Mouse (Mus musculus) embryonic facial prominence, embryonic 15.5 days (tissue): ENCODE data around the gene Tstd1. TPM values are rescaled to one million over a fixed set of nuclear protein-coding genes. Genes with fewer than 3 reads are reported as not detected.

Experiments used
- ATAC-seq: fragments of 200-750 bp; cut with Nextera tagmentation; 2 replicates; pipeline ENCODE4 v1.8.0; 2017; ENCODE audit warnings: low read depth, moderate TSS enrichment; ENCODE audit not compliant: insufficient number of reproducible peaks, low FRiP score, low TSS enrichment
- H3K27ac ChIP-seq: fragments of 300-500 bp; sonication (generic); replicated peaks from 2 replicates; pipeline ENCODE4 v1.5.1; 2015; ENCODE audit warnings: mild to moderate bottlenecking, inconsistent platforms
- H3K27me3 ChIP-seq: fragments of 300-500 bp; sonication (generic); 2 replicates; pipeline ENCODE4 v1.6.1; 2015; ENCODE audit warnings: inconsistent platforms
- H3K36me3 ChIP-seq: fragments of 300-500 bp; sonication (generic); 2 replicates; pipeline ENCODE4 v1.6.1; 2015; ENCODE audit warnings: mild to moderate bottlenecking, inconsistent platforms
- H3K4me1 ChIP-seq: fragments of 300-500 bp; sonication (generic); 2 replicates; pipeline ENCODE4 v1.6.1; 2015; ENCODE audit warnings: inconsistent platforms
- H3K4me2 ChIP-seq: fragments of 300-500 bp; sonication (generic); replicated peaks from 2 replicates; pipeline ENCODE4 v1.6.1; 2015; ENCODE audit warnings: mild to moderate bottlenecking, inconsistent platforms
- H3K4me3 ChIP-seq: fragments of 300-500 bp; sonication (generic); replicated peaks from 2 replicates; pipeline ENCODE4 v1.5.1; 2015; ENCODE audit warnings: mild to moderate bottlenecking, inconsistent platforms
- H3K9ac ChIP-seq: fragments of 300-500 bp; sonication (generic); 2 replicates; pipeline ENCODE4 v1.6.1; 2015; ENCODE audit warnings: inconsistent platforms
- H3K9me3 ChIP-seq: fragments of 300-500 bp; sonication (generic); replicated peaks from 2 replicates; pipeline ENCODE4 v1.6.1; 2016; ENCODE audit warnings: inconsistent platforms
- WGBS: fragments of 180-500 bp; shearing (Covaris S2); methylation state at CpG from one replicate; pipeline ENCODE4 v1.1.7; 2015; 5-methylcytosine and 5-hydroxymethylcytosine counted together
- polyA plus RNA-seq: library from polyadenylated mRNA; unstranded; fragments of >200 nt; fragmentation: Nextera tagmentation; extraction: Ambion mirVana; gene quantifications from 2 replicates; pipeline ENCODE4 v1.2.1, GENCODE M21; 2015

The Tstd1 gene
- 8.1 and 11.8 TPM in 2 replicates for polyA plus RNA-seq

DNA sequence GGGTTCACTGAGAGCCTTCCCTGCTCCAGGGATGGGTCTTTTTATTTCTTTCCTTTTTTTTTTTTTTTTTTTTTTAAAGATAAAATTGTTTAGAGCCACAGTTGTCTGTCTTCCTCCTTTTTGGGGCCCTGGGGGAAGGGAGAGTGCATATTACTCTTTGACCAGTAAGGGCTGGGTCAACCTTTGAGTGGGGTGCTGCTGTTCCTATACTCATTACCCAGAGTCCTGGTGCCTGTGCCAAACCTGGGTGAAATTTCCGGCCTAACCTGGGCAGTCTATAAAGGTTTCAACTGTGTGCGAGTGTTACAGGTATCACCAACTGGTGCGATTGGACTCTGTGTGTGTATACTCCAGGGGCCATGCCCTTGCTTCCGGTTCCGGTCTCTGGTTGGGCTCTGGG, at the start of gene Tstd1:
Gene Tstd1 (plus strand): TSS at position 213 of the 400 bp plus-strand sequence.
- Histone ChIP-seq H3K9ac (no peak within 1 kb of the TSS), H3K4me3 (no peak within 1 kb of the TSS), H3K4me2 (no peak within 1 kb of the TSS), H3K27me3 (no peaks in the 10 kb centered on the region), H3K9me3 (no peaks in the 10 kb centered on the region), H3K27ac (no peak within 1 kb of the TSS), H3K4me1 (peaks cover 5% of the 10 kb centered on the region), H3K36me3 (peaks cover 48% of the 10 kb centered on the region)
- WGBS: 88% methylated on average over 5 of the region's 5 CpGs
- no peak for ATAC-seq

DNA sequence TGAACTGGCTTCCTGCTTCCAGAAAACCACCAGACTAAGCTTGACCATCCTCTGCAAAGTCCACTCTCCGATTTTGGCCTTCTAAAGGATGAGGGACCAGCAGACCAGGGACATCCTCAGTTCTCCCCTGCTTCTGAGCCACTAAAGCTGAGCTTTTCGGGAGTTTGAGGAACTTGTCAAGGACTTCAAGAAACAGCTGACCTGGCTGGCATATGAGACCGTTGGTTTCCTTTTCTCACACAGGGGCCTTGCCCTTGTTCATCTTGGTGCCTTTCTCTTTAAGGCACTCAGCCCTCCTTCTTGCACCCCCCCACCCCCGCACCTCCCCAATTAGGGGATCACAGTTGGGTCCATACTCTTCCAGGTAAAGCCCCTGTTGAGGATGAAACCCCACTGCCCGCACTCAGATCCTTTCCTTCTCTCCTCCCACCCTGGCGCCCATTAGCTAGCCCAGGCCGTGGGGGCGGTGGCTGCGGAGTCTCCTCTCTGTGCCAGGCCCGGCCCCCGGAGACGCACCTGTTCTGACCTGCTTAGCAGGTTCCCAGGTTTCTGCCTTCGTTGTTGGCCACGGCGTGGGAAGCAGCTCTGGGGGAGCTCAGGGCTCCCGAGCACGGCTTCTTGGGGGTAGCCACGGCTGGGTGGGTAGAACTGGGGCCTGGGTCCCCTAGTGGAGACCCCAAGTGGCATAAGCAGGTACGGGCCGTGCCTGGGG, 48.7 kb upstream of the Tstd1 start, which contains the start of gene Nectin4:
Gene Nectin4 (plus strand): TSS at position 255 of the 712 bp plus-strand sequence.
- no peak within 1 kb of the TSS for H3K9ac ChIP-seq

DNA sequence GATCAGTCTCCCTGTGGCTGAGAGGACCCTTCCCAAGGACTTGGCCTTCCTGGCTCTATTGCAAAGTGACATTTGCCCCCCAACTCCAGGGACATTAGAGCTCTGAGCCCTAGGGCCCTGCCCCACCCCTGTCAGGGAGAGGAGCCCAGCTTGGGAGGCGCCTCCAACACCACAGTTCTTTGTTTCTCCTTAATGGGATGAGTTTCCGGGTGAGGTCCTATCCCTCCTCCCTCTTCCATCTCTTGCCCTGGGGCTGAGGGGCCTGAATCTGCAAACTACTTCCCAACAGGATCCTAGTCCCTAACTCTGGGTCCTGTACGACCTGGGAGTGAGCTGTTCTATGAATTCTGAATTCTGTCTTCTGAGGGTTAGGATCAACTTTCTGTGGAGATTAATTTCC, 45.8 kb upstream of the Tstd1 start:
- Histone ChIP-seq H3K4me3 (peak overlapping the region; percentile 34; the same call in 1 of the 2 replicates), H3K9ac (no peak overlapping the region), H3K9me3 (no peaks in the 10 kb centered on the region), H3K4me1 (peaks cover 25% of the 10 kb centered on the region), H3K36me3 (no peaks in the 10 kb centered on the region), H3K4me2 (peak overlapping the region; percentile 34; the same call in 1 of the 2 replicates), H3K27ac (peak overlapping the region; percentile 73), H3K27me3 (no peaks in the 10 kb centered on the region)
- ATAC-seq: no peak
- 30% methylated on average over 3 of the region's 3 CpGs for WGBS

More for the DNA sequence above, 48.7 kb upstream of the Tstd1 start, which contains the start of gene Nectin4:
- Histone ChIP-seq H3K27me3 (no peaks in the 10 kb centered on the region), H3K27ac (peak within 1 kb of the TSS; percentile 72), H3K4me2 (peak within 1 kb of the TSS; percentile 31), H3K36me3 (no peaks in the 10 kb centered on the region), H3K4me3 (peak within 1 kb of the TSS; percentile 34), H3K4me1 (peaks cover 19% of the 10 kb centered on the region), H3K9me3 (no peaks in the 10 kb centered on the region)
- WGBS: 28% methylated on average over 20 of the region's 20 CpGs
- ATAC-seq: peak; percentile 59; the same call in 1 of the 2 replicates

DNA sequence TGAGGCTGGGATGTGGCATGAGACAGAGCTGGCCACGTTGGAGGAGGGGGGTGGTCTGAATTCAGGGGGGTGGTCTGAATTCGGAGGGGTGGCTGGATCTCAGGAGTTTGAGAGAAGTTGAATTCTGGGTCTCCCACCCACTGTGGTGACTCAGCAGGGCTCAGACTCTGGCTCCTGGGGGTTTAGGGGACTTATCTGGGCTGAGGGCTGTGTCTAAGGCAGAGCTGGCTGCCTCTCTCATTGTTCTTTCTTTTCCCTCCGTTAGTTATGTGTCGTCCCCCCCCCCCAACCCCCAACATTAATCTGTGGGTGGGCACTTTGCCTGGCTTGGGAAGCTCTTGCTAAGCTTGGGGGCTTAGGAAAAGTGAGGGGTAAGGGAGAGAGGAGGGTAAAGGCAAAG, 44.7 kb upstream of the Tstd1 start:
- WGBS: 0% methylated on average over 4 of the region's 4 CpGs
- Histone ChIP-seq H3K4me3 (peak overlapping the region; percentile 34; the same call in 1 of the 2 replicates), H3K27me3 (no peaks in the 10 kb centered on the region), H3K9ac (no peak overlapping the region), H3K36me3 (no peaks in the 10 kb centered on the region), H3K27ac (peak overlapping the region; percentile 73), H3K4me1 (peaks cover 21% of the 10 kb centered on the region), H3K9me3 (no peaks in the 10 kb centered on the region), H3K4me2 (peak overlapping the region; percentile 34; the same call in 1 of the 2 replicates)
- peak; percentile 44; the same call in 1 of the 2 replicates for ATAC-seq

DNA sequence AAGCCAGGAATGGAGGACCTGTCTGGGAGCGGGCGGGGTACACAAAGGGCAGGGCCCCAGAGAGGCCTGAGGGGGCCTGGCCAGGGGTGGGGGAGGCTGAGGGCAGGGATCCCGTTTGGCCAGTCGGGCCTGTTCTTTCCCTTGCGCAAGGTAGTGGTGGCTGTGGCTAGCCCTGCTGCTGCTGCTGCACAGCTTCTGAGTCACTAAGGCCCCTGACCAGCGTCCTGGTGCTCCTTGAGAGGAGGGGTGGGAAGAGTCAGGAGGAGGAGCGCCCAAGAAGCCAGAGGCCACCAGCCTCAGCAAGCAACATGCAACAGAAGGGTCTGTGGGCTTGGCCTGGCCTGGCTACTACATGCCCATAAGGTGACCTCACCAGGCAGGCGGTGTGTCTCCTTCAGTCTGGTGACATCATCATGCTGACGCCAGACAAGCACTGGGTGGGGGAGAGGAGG, 43.0 kb upstream of the Tstd1 start:
- no peak overlapping the region for H3K9ac ChIP-seq
- peak overlapping the region; percentile 65; the same call in 1 of the 2 replicates for H3K27ac ChIP-seq
- 0 out of 2 replicates have a peak, but pooled peaks have one; percentile 36 for ATAC-seq
- H3K4me1 ChIP-seq: peaks cover 29% of the 10 kb centered on the region
- WGBS: 38% methylated on average over 9 of the region's 9 CpGs
- H3K4me3 ChIP-seq: no peak overlapping the region
- no peaks in the 10 kb centered on the region for H3K36me3 ChIP-seq
- H3K27me3 ChIP-seq: peaks cover 11% of the 10 kb centered on the region; the same call in 1 of the 2 replicates
- H3K4me2 ChIP-seq: no peak overlapping the region; the same call in 1 of the 2 replicates
- no peaks in the 10 kb centered on the region for H3K9me3 ChIP-seq

DNA sequence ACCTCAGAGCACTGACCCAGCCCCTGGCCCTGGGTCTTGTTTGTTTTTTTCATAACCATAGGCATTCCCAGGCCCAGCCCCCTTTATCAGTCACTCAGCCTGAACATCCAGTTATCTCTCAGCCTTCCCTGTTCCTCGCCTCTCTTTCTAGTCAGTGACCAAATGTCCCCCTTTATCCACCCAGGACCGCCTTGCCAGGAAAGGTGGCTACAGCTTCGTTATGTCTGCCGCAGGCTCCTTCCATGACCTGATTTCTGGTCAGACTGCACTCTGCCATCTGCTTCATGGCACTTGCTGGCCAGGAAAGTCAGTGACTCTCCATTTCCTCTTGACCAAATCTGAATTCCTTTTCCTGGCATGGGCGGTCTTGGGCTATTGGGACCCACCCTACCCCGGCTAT, 40.4 kb upstream of the Tstd1 start:
- Histone ChIP-seq H3K27ac (no peak overlapping the region), H3K27me3 (peaks cover 15% of the 10 kb centered on the region; the same call in 1 of the 2 replicates), H3K9ac (no peak overlapping the region), H3K4me1 (peaks cover 27% of the 10 kb centered on the region), H3K9me3 (no peaks in the 10 kb centered on the region), H3K4me2 (no peak overlapping the region), H3K4me3 (no peak overlapping the region), H3K36me3 (no peaks in the 10 kb centered on the region)
- no peak for ATAC-seq
- 87% methylated on average over 6 of the region's 6 CpGs for WGBS

DNA sequence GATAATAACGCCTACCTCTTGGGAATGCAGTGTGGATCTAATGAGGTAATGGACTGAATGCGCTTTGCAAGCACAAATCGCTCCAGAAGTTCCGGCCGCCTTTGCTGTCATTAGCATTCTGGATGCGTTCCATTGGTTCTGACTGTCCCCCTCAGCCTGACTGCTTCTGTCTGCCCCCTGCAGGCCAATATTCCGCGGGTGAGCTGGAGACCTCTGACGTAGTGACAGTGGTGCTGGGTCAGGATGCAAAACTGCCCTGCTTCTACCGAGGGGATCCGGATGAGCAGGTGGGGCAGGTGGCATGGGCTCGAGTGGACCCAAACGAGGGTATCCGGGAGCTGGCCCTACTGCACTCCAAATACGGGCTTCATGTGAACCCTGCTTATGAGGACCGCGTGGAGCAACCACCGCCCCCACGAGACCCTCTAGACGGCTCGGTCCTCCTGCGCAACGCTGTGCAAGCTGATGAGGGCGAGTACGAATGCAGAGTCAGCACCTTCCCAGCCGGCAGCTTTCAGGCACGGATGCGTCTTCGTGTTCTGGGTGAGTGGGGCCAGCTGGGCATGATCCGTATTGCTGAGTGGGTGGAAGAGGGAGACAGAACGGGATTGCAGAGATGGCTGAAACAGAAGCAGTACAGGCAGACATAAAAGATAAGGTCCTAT, 38.6 kb upstream of the Tstd1 start:
- no peaks in the 10 kb centered on the region for H3K36me3 ChIP-seq
- peaks cover 15% of the 10 kb centered on the region; the same call in 1 of the 2 replicates for H3K27me3 ChIP-seq
- no peaks in the 10 kb centered on the region for H3K9me3 ChIP-seq
- H3K4me3 ChIP-seq: peak overlapping the region; percentile 22
- WGBS: 7% methylated on average over 31 of the region's 31 CpGs
- H3K4me2 ChIP-seq: peak overlapping the region; percentile 54
- H3K4me1 ChIP-seq: peaks cover 24% of the 10 kb centered on the region
- H3K9ac ChIP-seq: no peak overlapping the region
- ATAC-seq: no peak
- H3K27ac ChIP-seq: no peak overlapping the region

DNA sequence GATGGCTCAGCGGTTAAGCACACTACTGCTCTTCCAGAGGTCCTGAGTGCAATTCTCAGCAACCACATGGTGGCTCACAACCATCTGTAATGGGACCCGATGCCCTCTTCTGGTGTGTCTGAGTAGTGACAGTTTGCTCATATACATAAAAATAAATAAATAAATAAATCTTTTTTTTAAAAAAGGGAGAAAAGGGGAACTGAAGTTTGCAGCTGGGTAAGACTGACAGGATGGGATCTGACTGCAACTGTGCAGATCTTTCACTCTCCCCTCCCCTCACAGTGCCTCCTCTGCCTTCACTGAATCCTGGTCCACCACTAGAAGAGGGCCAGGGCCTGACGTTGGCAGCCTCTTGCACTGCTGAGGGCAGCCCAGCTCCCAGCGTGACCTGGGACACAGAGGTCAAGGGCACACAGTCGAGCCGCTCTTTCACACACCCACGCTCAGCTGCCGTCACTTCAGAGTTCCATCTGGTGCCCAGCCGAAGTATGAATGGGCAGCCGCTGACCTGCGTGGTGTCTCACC, 36.5 kb upstream of the Tstd1 start:
- no peak overlapping the region for H3K4me3 ChIP-seq
- WGBS: 81% methylated on average over 11 of the region's 11 CpGs
- no peak overlapping the region for H3K9ac ChIP-seq
- no peaks in the 10 kb centered on the region for H3K9me3 ChIP-seq
- H3K4me2 ChIP-seq: no peak overlapping the region
- peaks cover 15% of the 10 kb centered on the region; the same call in 1 of the 2 replicates for H3K27me3 ChIP-seq
- peaks cover 18% of the 10 kb centered on the region for H3K4me1 ChIP-seq
- H3K27ac ChIP-seq: no peak overlapping the region
- H3K36me3 ChIP-seq: no peaks in the 10 kb centered on the region
- ATAC-seq: no peak

DNA sequence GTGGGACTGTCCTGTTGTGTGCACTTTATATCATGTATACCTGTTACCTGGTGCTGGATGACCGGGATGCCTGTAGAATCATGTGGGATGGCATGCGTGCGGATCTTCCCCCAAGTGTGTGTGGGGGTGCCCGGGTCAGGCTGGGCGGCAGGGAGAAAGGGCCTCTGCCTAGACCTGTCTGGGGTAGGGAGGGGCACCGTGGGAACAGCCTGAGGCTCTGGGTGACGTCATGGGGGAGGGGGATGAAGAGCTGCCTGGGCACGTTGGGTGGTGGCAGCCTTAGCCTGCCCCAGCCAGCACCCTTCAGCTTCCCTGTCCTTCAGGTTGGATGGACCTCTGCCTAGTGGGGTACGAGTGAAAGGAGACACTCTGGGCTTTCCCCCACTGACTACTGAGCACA, 34.3 kb upstream of the Tstd1 start:
- WGBS: 47% methylated on average over 9 of the region's 9 CpGs

DNA sequence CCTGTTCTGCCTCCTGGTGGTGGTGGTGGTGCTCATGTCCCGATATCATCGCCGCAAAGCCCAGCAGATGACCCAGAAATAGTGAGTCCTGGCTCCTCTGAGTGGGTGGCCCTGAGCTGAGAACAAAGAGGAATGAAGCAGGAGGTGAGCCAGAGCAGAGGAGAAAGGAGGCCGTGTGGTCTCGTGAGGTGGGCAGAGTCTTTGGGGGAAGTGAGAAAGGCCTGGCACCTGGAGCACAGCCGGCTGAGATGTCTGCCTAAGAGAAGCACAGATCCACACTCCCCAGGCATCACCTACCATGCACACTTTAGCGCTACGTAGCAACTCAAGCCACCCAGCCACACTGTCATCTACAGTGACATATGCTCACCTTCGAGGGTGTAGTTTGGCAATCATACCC, 33.5 kb upstream of the Tstd1 start:
- H3K9me3 ChIP-seq: no peaks in the 10 kb centered on the region
- no peak overlapping the region for H3K27ac ChIP-seq
- H3K4me2 ChIP-seq: no peak overlapping the region
- H3K9ac ChIP-seq: no peak overlapping the region
- H3K4me3 ChIP-seq: no peak overlapping the region
- H3K27me3 ChIP-seq: 0 out of 2 replicates have a peak, but pooled peaks cover 9% of the 10 kb centered on the region
- no peaks in the 10 kb centered on the region for H3K36me3 ChIP-seq
- no peak for ATAC-seq
- WGBS: 64% methylated on average over 9 of the region's 9 CpGs
- peaks cover 10% of the 10 kb centered on the region for H3K4me1 ChIP-seq

More for the DNA sequence above, 34.3 kb upstream of the Tstd1 start:
- Histone ChIP-seq H3K36me3 (no peaks in the 10 kb centered on the region), H3K9ac (no peak overlapping the region), H3K27ac (no peak overlapping the region), H3K27me3 (peaks cover 15% of the 10 kb centered on the region; the same call in 1 of the 2 replicates), H3K9me3 (no peaks in the 10 kb centered on the region), H3K4me3 (no peak overlapping the region), H3K4me2 (no peak overlapping the region; the same call in 1 of the 2 replicates), H3K4me1 (peaks cover 18% of the 10 kb centered on the region)
- 0 out of 2 replicates have a peak, but pooled peaks have one; percentile 24 for ATAC-seq

DNA sequence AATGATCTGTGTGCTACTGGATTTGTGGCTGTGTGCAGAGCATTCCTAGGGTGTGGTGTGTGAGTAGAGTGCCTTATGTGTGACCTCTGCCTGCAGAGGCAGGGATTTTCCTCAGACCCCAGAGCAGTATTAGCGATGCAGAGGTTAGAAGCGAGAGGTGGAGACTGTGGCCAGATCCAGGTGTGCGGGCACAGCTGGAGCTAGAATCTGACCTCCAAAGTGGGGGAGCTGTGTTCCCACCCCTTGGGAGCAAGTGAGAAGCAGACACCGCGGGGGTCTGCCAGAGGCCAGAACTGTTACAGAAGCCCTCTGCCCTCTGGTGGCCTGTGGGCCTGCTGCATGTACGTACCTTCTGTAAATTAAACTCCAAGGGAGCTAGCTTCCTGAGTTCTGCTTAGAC, 31.6 kb upstream of the Tstd1 start:
- Histone ChIP-seq H3K27ac (no peak overlapping the region), H3K27me3 (no peaks in the 10 kb centered on the region), H3K36me3 (no peaks in the 10 kb centered on the region), H3K9me3 (no peaks in the 10 kb centered on the region), H3K4me1 (peaks cover 7% of the 10 kb centered on the region; the same call in 1 of the 2 replicates), H3K4me2 (no peak overlapping the region), H3K9ac (no peak overlapping the region), H3K4me3 (no peak overlapping the region)
- WGBS: 24% methylated on average over 6 of the region's 6 CpGs
- ATAC-seq: no peak
